Mouse (Mus musculus) kidney, postnatal 0 days (tissue): ENCODE measurements at regions not wholly inside any gene's neighbourhood (a gene's known extent, or its start where the extent isn't known, plus 50 kb on each side); places are given as distances from the start of the nearest gene placed in this dataset.
A peak's percentile ranks its signal among the peaks of the same experiment; 100 is the strongest.

ENCODE experiments used
- ATAC-seq: fragments of 200-750 bp; cut with Nextera tagmentation; replicated peaks from 2 replicates; pipeline ENCODE4 v1.8.0; 2017; ENCODE audit warnings: low read depth, moderate number of reproducible peaks, moderate TSS enrichment, moderate library complexity; ENCODE audit not compliant: low FRiP score
- DNase-seq: peaks from one replicate; pipeline ENCODE4 v3.0.0-alpha.2; 2016; ENCODE audit warnings: low spot score
- H3K27ac ChIP-seq: fragments of 300-500 bp; sonication (generic); 2 replicates; pipeline ENCODE4 v1.5.1; 2014; ENCODE audit warnings: mild to moderate bottlenecking
- H3K27me3 ChIP-seq: fragments of 300-500 bp; sonication (generic); 2 replicates; pipeline ENCODE4 v1.6.1; 2014; ENCODE audit warnings: low read length, mixed read lengths; ENCODE audit not compliant: insufficient read depth
- H3K36me3 ChIP-seq: fragments of 300-500 bp; sonication (generic); 2 replicates; pipeline ENCODE4 v1.6.1; 2014; ENCODE audit warnings: low read length, mixed read lengths; ENCODE audit not compliant: insufficient read depth
- H3K4me1 ChIP-seq: fragments of 300-500 bp; sonication (generic); replicated peaks from 2 replicates; pipeline ENCODE4 v1.6.1; 2014; ENCODE audit warnings: antibody characterized with exemption, low read length, mixed read lengths; ENCODE audit not compliant: insufficient read depth
- H3K4me2 ChIP-seq: fragments of 300-500 bp; sonication (generic); 2 replicates; pipeline ENCODE4 v1.6.1; 2014; ENCODE audit warnings: mild to moderate bottlenecking, low read length, moderate library complexity, mixed read lengths
- H3K4me3 ChIP-seq: fragments of 300-500 bp; sonication (generic); replicated peaks from 2 replicates; pipeline ENCODE4 v1.5.1; 2014; ENCODE audit warnings: low read depth, low read length
- H3K9ac ChIP-seq: fragments of 300-500 bp; sonication (generic); 2 replicates; pipeline ENCODE4 v1.6.1; 2014; ENCODE audit warnings: low read depth, low read length
- H3K9me3 ChIP-seq: fragments of 300-500 bp; sonication (generic); replicated peaks from 2 replicates; pipeline ENCODE4 v1.6.1; 2016; ENCODE audit warnings: low read length, inconsistent platforms, mixed read lengths
- CTCF ChIP-seq: IDR thresholded peaks from 2 replicates; pipeline ENCODE4 v1.5.1; 2016; ENCODE audit warnings: antibody characterized with exemption, low read depth, mild to moderate bottlenecking, moderate library complexity
- WGBS: fragments of 180-500 bp; shearing (Covaris S2); extraction: QIAGEN DNeasy Blood & Tissue Kit; methylation state at CpG from one replicate; pipeline ENCODE4 v1.1.7; 2014; 5-methylcytosine and 5-hydroxymethylcytosine counted together

GRCm38 (mm10) chr15:58731952-58732642 is 157.0 kb upstream of the Gm49356 start:
- Histone ChIP-seq H3K9ac (no peak overlapping the region), H3K4me3 (no peak overlapping the region), H3K27me3 (no peaks in the 10 kb centered on the region), H3K9me3 (no peaks in the 10 kb centered on the region), H3K4me2 (peak overlapping the region; percentile 34), H3K36me3 (no peaks in the 10 kb centered on the region), H3K4me1 (0 out of 2 replicates have a peak, but pooled peaks cover 5% of the 10 kb centered on the region), H3K27ac (no peak overlapping the region)
- ATAC-seq (peak; percentile 43; the same call in 1 of the 2 replicates), DNase-seq (peak; percentile 34)
- WGBS, result 23% methylated on average over 13 of the region's 13 CpGs
- TF ChIP-seq CTCF, result no peak
